9 mouse cellular contexts compared by ENCODE assay signal in genomic region chr4:33586615-33587451, GRCm38 (mm10).
A peak's percentile ranks its signal among the peaks of the same experiment; 100 is the strongest.
DNase-seq lines count a peak whose midpoint lies in the region; ATAC-seq lines count a peak whose summit lies in the region.
"Had no signal": no experiment of that assay in that cellular context is flagged by ENCODE, and none has a peak within 500 bp of the region (broad histone marks: within the 10 kb centered on the region; RNA-seq: fewer than 3 reads in every experiment).

No protein-coding gene starts in this region.

- H3K27me3 ChIP-seq in hindbrain, embryonic 16.5 days (replicated peaks; ENCODE audit: control insufficient read depth, insufficient read depth, low read length), result no peaks in the 10 kb centered on the region
- H3K27me3 ChIP-seq: Patski had no signal

- ATAC-seq in cerebellum, adult (ENCODE audit: insufficient number of reproducible peaks, low FRiP score, low TSS enrichment), result no peak
- peak; percentile 90 for ATAC-seq in hindbrain, embryonic 16.5 days
- ATAC-seq in megakaryocyte-erythroid progenitor cell, adult 5-6 weeks (replicated peaks; ENCODE audit: low FRiP score, low TSS enrichment, poor library complexity, severe bottlenecking), result peak; percentile 89

- H3K9ac ChIP-seq in hindbrain, embryonic 16.5 days (ENCODE audit: low read depth, low read length), result peak overlapping the region; percentile 32

- peak overlapping the region; percentile 51 for H3K27ac ChIP-seq in hindbrain, embryonic 16.5 days (ENCODE audit: low read depth, low read length)

- WGBS in hindbrain, embryonic 16.5 days, result 4% methylated on average over 15 of the region's 15 CpGs

- peak overlapping the region; percentile 25; the same call in 1 of the 2 replicates for H3K4me3 ChIP-seq in hindbrain, embryonic 16.5 days (ENCODE audit: low read length)

- DNase-seq in cerebellum, adult 8-10 months, result peak; percentile 15
- DNase-seq in cerebellum, postnatal 10 days, result peak; percentile 51 to 58
- peak; percentile 49 for DNase-seq in gastrocnemius, postnatal 10 days
- peak; percentile 39 to 44 for DNase-seq in left cerebral cortex, postnatal 25 days (ENCODE audit: low spot score in 2 of 2)
- DNase-seq in testis, postnatal 10 days (ENCODE audit: low spot score), result peak; percentile 58

- H3K36me3 ChIP-seq in hindbrain, embryonic 16.5 days (ENCODE audit: control insufficient read depth, insufficient read depth, low read length), result no peaks in the 10 kb centered on the region

- no peaks in the 10 kb centered on the region for H3K9me3 ChIP-seq in hindbrain, embryonic 16.5 days (ENCODE audit: control insufficient read depth, low read length)

- H3K4me1 ChIP-seq in hindbrain, embryonic 16.5 days (ENCODE audit: control insufficient read depth, insufficient read depth, low read depth, low read length), result peaks cover 25% of the 10 kb centered on the region

- H3K4me2 ChIP-seq in hindbrain, embryonic 16.5 days (ENCODE audit: low read length), result peak overlapping the region; percentile 50

- intact Hi-C loops in left cerebral cortex, postnatal 25 days (cut with DNase I), result loop anchor here (5.0 kb wide), 2 partner anchors 60 to 335 kb away; partner anchors contain the start of gene Cnr1
